Mouse (Mus musculus) neural tube, embryonic 15.5 days (tissue): Measurements from ENCODE around the gene Prn. TPM values are rescaled to one million over a fixed set of nuclear protein-coding genes. Genes with fewer than 3 reads are reported as not detected.

ENCODE experiments used
- ATAC-seq: fragments of 200-750 bp; cut with Nextera tagmentation; 2 replicates; pipeline ENCODE4 v1.8.0; 2017; ENCODE audit warnings: mild to moderate bottlenecking, moderate TSS enrichment, moderate library complexity; ENCODE audit not compliant: low FRiP score
- H3K27ac ChIP-seq: fragments of 300-500 bp; sonication (generic); replicated peaks from 2 replicates; pipeline ENCODE4 v1.5.1; 2015; ENCODE audit warnings: mild to moderate bottlenecking, inconsistent platforms
- H3K27me3 ChIP-seq: fragments of 300-500 bp; sonication (generic); replicated peaks from 2 replicates; pipeline ENCODE4 v1.6.1; 2015; ENCODE audit warnings: inconsistent platforms
- H3K36me3 ChIP-seq: fragments of 300-500 bp; sonication (generic); 2 replicates; pipeline ENCODE4 v1.6.1; 2015; ENCODE audit warnings: inconsistent platforms
- H3K4me1 ChIP-seq: fragments of 300-500 bp; sonication (generic); 2 replicates; pipeline ENCODE4 v1.6.1; 2015; ENCODE audit warnings: inconsistent platforms
- H3K4me2 ChIP-seq: fragments of 300-500 bp; sonication (generic); 2 replicates; pipeline ENCODE4 v1.6.1; 2015; ENCODE audit warnings: inconsistent platforms, mild to moderate bottlenecking, moderate library complexity
- H3K4me3 ChIP-seq: fragments of 300-500 bp; sonication (generic); replicated peaks from 2 replicates; pipeline ENCODE4 v1.5.1; 2015; ENCODE audit warnings: mild to moderate bottlenecking, inconsistent platforms
- H3K9ac ChIP-seq: fragments of 300-500 bp; sonication (generic); replicated peaks from 2 replicates; pipeline ENCODE4 v1.6.1; 2015; ENCODE audit warnings: mild to moderate bottlenecking, inconsistent platforms
- H3K9me3 ChIP-seq: fragments of 300-500 bp; sonication (generic); replicated peaks from 2 replicates; pipeline ENCODE4 v1.6.1; 2016; ENCODE audit warnings: inconsistent platforms
- WGBS: fragments of 180-500 bp; shearing (Covaris S2); methylation state at CpG from one replicate; pipeline ENCODE4 v1.1.7; 2015; ENCODE audit warnings: mixed read lengths; 5-methylcytosine and 5-hydroxymethylcytosine counted together
- polyA plus RNA-seq: library from polyadenylated mRNA; unstranded; fragments of >200 nt; fragmentation: Nextera tagmentation; extraction: Ambion mirVana; gene quantifications from 2 replicates; pipeline ENCODE4 v1.2.1, GENCODE M21; 2015

The Prn gene
- polyA plus RNA-seq, 1 experiment from 2014 or later, result not detected

- Histone ChIP-seq H3K27ac (no peak overlapping the region), H3K9me3 (no peaks in the 10 kb centered on the region), H3K4me3 (no peak overlapping the region), H3K4me1 (0 out of 2 replicates have a peak, but pooled peaks cover 3% of the 10 kb centered on the region), H3K9ac (no peak overlapping the region), H3K27me3 (no peaks in the 10 kb centered on the region; the same call in 1 of the 2 replicates), H3K36me3 (no peaks in the 10 kb centered on the region), H3K4me2 (no peak overlapping the region)
- ATAC-seq, result no peak
- 53% methylated on average over 9 of the region's 9 CpGs for WGBS
These were observed 71.1 kb downstream of the Prn start for GRCm38 (mm10) chr2:131980866-131981265.

GRCm38 (mm10) chr2:131982546-131983196, 72.9 kb downstream of the Prn start:
- H3K36me3 ChIP-seq, result no peaks in the 10 kb centered on the region
- H3K9me3 ChIP-seq, result no peaks in the 10 kb centered on the region
- peak; percentile 91 for ATAC-seq
- H3K9ac ChIP-seq, result no peak overlapping the region
- no peak overlapping the region for H3K27ac ChIP-seq
- H3K4me2 ChIP-seq, result no peak overlapping the region
- H3K4me1 ChIP-seq, result 0 out of 2 replicates have a peak, but pooled peaks cover 3% of the 10 kb centered on the region
- no peak overlapping the region for H3K4me3 ChIP-seq
- 16% methylated on average over 6 of the region's 6 CpGs for WGBS
- no peaks in the 10 kb centered on the region; the same call in 1 of the 2 replicates for H3K27me3 ChIP-seq

- H3K9me3 ChIP-seq, result no peaks in the 10 kb centered on the region
- no peaks in the 10 kb centered on the region for H3K36me3 ChIP-seq
- H3K27ac ChIP-seq, result no peak overlapping the region
- no peak overlapping the region for H3K4me3 ChIP-seq
- H3K9ac ChIP-seq, result no peak overlapping the region
- H3K4me1 ChIP-seq, result no peaks in the 10 kb centered on the region
- no peak overlapping the region for H3K4me2 ChIP-seq
- WGBS, result 52% methylated on average over 3 of the region's 3 CpGs
- H3K27me3 ChIP-seq, result no peaks in the 10 kb centered on the region
- no peak for ATAC-seq
These were observed 78.2 kb downstream of the Prn start for GRCm38 (mm10) chr2:131987950-131988349.

- Histone ChIP-seq H3K4me2 (no peak overlapping the region), H3K9ac (no peak overlapping the region), H3K4me1 (peaks cover 4% of the 10 kb centered on the region; the same call in 1 of the 2 replicates), H3K36me3 (no peaks in the 10 kb centered on the region), H3K4me3 (no peak overlapping the region), H3K9me3 (no peaks in the 10 kb centered on the region), H3K27ac (no peak overlapping the region), H3K27me3 (no peaks in the 10 kb centered on the region)
- WGBS, result 85% methylated on average over 2 of the region's 2 CpGs
- ATAC-seq, result no peak
These were observed 78.8 kb downstream of the Prn start for GRCm38 (mm10) chr2:131988550-131988949.

GRCm38 (mm10) chr2:131992487-131992886, 82.7 kb downstream of the Prn start:
- Histone ChIP-seq H3K4me3 (no peak overlapping the region), H3K27me3 (no peaks in the 10 kb centered on the region), H3K4me1 (peaks cover 8% of the 10 kb centered on the region; the same call in 1 of the 2 replicates), H3K4me2 (no peak overlapping the region), H3K9me3 (no peaks in the 10 kb centered on the region), H3K36me3 (peaks cover 23% of the 10 kb centered on the region), H3K27ac (no peak overlapping the region), H3K9ac (no peak overlapping the region)
- ATAC-seq, result no peak
- 96% methylated on average over 2 of the region's 2 CpGs for WGBS

- no peak for ATAC-seq
- H3K4me3 ChIP-seq, result no peak overlapping the region
- no peaks in the 10 kb centered on the region for H3K27me3 ChIP-seq
- peaks cover 30% of the 10 kb centered on the region for H3K36me3 ChIP-seq
- H3K4me2 ChIP-seq, result no peak overlapping the region
- no peak overlapping the region for H3K27ac ChIP-seq
- peaks cover 8% of the 10 kb centered on the region; the same call in 1 of the 2 replicates for H3K4me1 ChIP-seq
- H3K9ac ChIP-seq, result no peak overlapping the region
- no peaks in the 10 kb centered on the region for H3K9me3 ChIP-seq
- WGBS, result 83% methylated on average over 4 of the region's 4 CpGs
These were observed 83.4 kb downstream of the Prn start for GRCm38 (mm10) chr2:131993151-131993550.

GRCm38 (mm10) chr2:131993563-131994088, 83.9 kb downstream of the Prn start:
- H3K36me3 ChIP-seq, result peaks cover 33% of the 10 kb centered on the region
- WGBS, result 43% methylated on average over 14 of the region's 14 CpGs
- peaks cover 8% of the 10 kb centered on the region; the same call in 1 of the 2 replicates for H3K4me1 ChIP-seq
- H3K4me2 ChIP-seq, result no peak overlapping the region
- no peak overlapping the region for H3K27ac ChIP-seq
- ATAC-seq, result peak; percentile 35; the same call in 1 of the 2 replicates
- H3K27me3 ChIP-seq, result no peaks in the 10 kb centered on the region
- no peaks in the 10 kb centered on the region for H3K9me3 ChIP-seq
- H3K4me3 ChIP-seq, result no peak overlapping the region
- H3K9ac ChIP-seq, result no peak overlapping the region

- Histone ChIP-seq H3K9me3 (no peaks in the 10 kb centered on the region), H3K9ac (no peak overlapping the region), H3K27me3 (no peaks in the 10 kb centered on the region), H3K36me3 (peaks cover 41% of the 10 kb centered on the region), H3K4me2 (no peak overlapping the region), H3K27ac (no peak overlapping the region; the same call in 1 of the 2 replicates), H3K4me3 (no peak overlapping the region), H3K4me1 (peaks cover 8% of the 10 kb centered on the region; the same call in 1 of the 2 replicates)
- WGBS, result 98% methylated on average over 6 of the region's 6 CpGs
- no peak for ATAC-seq
These were observed 85.2 kb downstream of the Prn start for GRCm38 (mm10) chr2:131994971-131995370.

- Histone ChIP-seq H3K4me1 (peaks cover 8% of the 10 kb centered on the region; the same call in 1 of the 2 replicates), H3K36me3 (peaks cover 42% of the 10 kb centered on the region), H3K4me3 (no peak overlapping the region), H3K27me3 (no peaks in the 10 kb centered on the region), H3K9ac (no peak overlapping the region), H3K4me2 (no peak overlapping the region), H3K27ac (no peak overlapping the region), H3K9me3 (no peaks in the 10 kb centered on the region)
- ATAC-seq, result no peak
- WGBS, result 88% methylated on average over 12 of the region's 12 CpGs
These were observed 86.0 kb downstream of the Prn start for GRCm38 (mm10) chr2:131995742-131996141.

GRCm38 (mm10) chr2:131996369-131996768, 86.6 kb downstream of the Prn start:
- no peak overlapping the region for H3K4me3 ChIP-seq
- peaks cover 8% of the 10 kb centered on the region; the same call in 1 of the 2 replicates for H3K4me1 ChIP-seq
- H3K4me2 ChIP-seq, result no peak overlapping the region
- H3K36me3 ChIP-seq, result peaks cover 45% of the 10 kb centered on the region
- no peak overlapping the region for H3K9ac ChIP-seq
- H3K27ac ChIP-seq, result no peak overlapping the region
- 90% methylated on average over 7 of the region's 7 CpGs for WGBS
- H3K27me3 ChIP-seq, result no peaks in the 10 kb centered on the region
- no peaks in the 10 kb centered on the region for H3K9me3 ChIP-seq
- ATAC-seq, result no peak

GRCm38 (mm10) chr2:131997356-131997755, 87.6 kb downstream of the Prn start:
- Histone ChIP-seq H3K9ac (no peak overlapping the region), H3K4me2 (no peak overlapping the region), H3K27ac (no peak overlapping the region), H3K27me3 (no peaks in the 10 kb centered on the region), H3K4me1 (peaks cover 8% of the 10 kb centered on the region; the same call in 1 of the 2 replicates), H3K9me3 (no peaks in the 10 kb centered on the region), H3K36me3 (peaks cover 47% of the 10 kb centered on the region), H3K4me3 (no peak overlapping the region)
- ATAC-seq, result no peak
- 37% methylated on average over 5 of the region's 5 CpGs for WGBS

GRCm38 (mm10) chr2:132001696-132002334, 92.1 kb downstream of the Prn start:
- H3K9ac ChIP-seq, result no peak overlapping the region
- H3K4me2 ChIP-seq, result no peak overlapping the region
- no peaks in the 10 kb centered on the region for H3K27me3 ChIP-seq
- no peak overlapping the region for H3K27ac ChIP-seq
- no peaks in the 10 kb centered on the region for H3K9me3 ChIP-seq
- ATAC-seq, result no peak
- H3K4me3 ChIP-seq, result no peak overlapping the region
- H3K36me3 ChIP-seq, result peaks cover 52% of the 10 kb centered on the region
- WGBS, result 66% methylated on average over 13 of the region's 13 CpGs
- no peaks in the 10 kb centered on the region for H3K4me1 ChIP-seq
